Mouse (Mus musculus) liver, embryonic 14.5 days (tissue): ENCODE results near the gene Map2.

Experiments used
- CTCF ChIP-seq: IDR thresholded peaks from 2 replicates; pipeline ENCODE4 v1.5.1; 2016; ENCODE audit warnings: antibody characterized with exemption, low read depth, control low read depth
- EP300 ChIP-seq: IDR thresholded peaks from 2 replicates; pipeline ENCODE4 v1.6.1; 2016; ENCODE audit warnings: antibody characterized with exemption, low read depth

GRCm38 (mm10) chr1:66133014-66133413 is 42.1 kb upstream of the Map2 start:
- TF ChIP-seq EP300 (no peak), CTCF (no peak)
